Mouse (Mus musculus): Measurements from ENCODE around the gene Twnk. TPM values are rescaled to one million over a fixed set of nuclear protein-coding genes. Genes with fewer than 3 reads are reported as not detected.
A peak's percentile ranks its signal among the peaks of the same experiment; 100 is the strongest.
"Not testable (repeated sequence)": the region's sequence is repeated elsewhere in the genome, so short reads cannot be mapped to it uniquely, and the experiment has no call there.

The Twnk gene
- total RNA-seq, 2 experiments from 2014 or later: 15.8 to 16.5 TPM

DNA sequence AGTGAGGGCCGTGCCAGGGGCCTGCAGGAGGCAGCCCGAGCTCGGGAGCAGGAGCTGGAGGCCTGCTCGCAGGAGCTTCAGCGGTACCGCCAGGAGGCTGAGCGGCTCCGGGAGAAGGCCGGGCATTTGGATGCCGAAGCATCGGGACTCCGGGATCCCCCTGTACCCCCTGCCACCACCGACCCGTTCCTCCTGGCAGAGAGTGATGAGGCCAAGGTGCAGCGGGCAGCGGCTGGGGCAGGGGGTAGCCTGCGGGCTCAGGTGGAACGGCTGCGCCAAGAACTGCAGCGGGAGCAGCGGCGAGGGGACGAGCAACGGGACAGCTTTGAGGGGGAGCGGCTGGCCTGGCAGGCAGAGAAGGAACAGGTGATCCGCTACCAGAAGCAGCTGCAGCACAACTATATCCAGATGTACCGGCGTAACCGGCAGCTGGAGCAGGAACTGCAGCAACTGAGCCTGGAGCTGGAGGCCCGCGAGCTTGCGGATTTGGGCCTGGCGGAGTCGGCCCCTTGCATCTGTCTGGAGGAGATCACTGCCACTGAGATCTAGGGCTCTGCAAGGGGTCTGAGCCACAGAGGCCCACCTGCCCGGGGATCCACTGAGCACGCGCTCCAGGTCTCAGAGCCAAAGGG is 20.6 kb downstream of the Twnk start:
- DNase-seq: no peak

DNA sequence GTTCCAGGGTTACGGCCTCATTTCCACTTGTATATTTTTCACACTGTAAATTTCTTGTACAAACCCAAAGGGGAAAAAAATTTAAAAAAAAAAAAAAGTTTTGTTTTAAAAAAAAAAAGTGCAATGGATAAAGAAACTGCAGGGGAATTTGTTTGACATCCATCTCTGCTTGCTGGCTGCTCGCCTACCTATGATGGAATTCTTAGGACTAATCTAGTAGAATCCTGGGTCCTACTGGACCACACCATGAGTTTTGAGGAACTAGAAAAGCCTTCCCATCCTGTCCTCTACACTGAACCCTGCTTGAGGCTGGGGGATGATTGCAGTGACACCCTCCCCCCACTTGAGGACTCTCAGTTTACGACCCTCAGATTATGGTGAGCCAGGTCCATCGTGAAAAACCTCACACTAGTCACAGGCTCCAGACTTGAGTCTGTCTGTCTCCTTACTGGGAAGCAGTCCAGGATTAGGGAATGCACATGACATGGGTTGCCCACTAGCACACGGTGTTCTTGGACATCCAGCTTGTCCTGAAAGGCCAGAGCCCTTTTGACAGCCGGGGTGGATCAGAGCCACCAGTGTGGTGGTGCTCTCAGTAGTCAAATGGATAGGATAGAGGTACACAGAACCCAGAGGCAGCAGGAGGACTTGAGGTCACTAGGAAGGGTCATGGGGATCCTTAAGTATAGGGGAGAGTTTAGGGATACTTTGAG is 21.7 kb downstream of the Twnk start:
- DNase-seq: no peak

DNA sequence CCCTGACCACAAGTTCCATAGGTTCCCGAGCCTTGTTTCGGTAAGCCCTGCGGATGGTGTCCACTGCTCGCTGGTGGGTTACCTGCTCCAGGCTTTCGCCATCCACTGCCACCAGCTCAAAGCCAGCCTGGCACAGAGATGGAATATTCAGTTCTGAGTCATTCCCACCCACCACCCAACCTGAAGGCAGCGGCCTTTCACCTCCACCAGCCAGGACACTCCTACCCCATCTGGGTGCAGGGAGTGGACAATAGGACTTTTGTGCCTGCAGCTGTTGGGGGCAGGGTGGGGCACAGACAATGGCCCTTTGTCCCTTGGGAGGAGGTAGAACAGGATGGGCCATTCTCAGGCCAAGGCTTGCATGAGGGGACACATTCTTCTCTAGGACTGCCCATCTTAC is 22.4 kb downstream of the Twnk start:
- DNase-seq: no peak

- no peak for DNase-seq
Observed at GRCm38 (mm10) chr19:45028746-45029145, 23.3 kb downstream of the Twnk start.

- DNase-seq: no peak
Observed at GRCm38 (mm10) chr19:45029571-45029970, 24.1 kb downstream of the Twnk start.

DNA sequence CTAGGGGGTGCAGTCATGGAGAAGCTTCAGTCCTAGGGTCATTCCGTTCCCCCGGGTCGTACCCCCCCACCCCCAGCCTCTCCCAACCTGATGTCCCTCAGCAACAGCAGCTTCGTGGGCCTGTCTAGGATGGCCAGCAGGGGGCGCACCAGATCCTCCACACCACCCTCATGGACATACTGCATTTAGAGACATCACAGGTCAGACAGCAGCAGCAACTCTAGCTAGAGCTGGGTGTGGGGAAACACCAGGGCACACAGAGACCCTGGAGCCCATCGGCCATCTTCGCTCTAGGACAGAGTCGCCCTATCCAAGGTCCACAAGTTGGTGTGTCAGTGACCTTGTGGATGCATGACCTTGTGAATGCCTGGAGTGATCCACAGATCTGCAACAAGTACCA is 24.6 kb downstream of the Twnk start:
- DNase-seq: peak in 1 of 2 experiments; percentile 49

DNA sequence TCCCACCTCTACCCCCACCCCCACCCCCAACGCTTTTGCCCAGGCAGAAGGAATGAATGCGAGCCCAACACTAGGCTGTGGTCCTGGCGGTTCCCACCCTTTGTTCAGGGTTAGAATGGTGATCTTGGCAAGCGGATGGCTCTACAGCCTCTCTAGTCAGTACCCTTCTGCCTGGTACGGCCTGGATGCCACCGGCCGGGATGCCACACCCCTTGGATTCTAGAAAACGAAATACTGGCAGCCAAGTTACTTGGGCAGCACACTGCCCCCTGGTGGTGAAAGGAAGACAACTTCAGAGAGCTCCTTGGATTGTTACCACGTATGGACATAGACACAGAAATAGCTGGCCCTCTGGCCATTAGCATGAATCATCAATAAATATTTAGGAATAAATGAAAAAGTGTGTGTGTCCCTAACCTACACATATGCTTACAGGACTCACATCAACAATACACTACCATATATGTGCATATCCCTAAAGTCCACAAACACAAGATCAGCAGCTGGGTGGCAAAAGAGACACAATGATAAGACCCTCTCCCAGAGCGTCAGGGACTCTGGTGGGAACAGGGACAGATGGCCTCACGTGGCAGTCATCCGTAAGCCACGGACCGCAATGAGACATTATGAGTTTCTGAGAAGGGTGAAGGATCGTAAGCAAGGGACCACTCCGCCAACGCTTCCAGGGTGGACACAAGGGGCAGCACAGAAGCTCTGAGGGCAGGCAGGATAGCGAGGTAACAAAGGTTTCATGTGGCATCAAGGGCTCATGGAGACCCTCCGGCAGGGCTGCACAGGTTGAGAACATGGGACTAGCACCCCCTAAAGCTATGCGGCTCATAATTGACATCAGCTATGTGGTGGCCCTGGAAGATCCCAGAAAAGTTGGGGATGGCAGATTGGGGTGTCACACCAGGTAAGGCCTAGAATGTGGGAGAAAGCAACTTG is 25.6 kb downstream of the Twnk start:
- DNase-seq: peak; percentile 66

DNA sequence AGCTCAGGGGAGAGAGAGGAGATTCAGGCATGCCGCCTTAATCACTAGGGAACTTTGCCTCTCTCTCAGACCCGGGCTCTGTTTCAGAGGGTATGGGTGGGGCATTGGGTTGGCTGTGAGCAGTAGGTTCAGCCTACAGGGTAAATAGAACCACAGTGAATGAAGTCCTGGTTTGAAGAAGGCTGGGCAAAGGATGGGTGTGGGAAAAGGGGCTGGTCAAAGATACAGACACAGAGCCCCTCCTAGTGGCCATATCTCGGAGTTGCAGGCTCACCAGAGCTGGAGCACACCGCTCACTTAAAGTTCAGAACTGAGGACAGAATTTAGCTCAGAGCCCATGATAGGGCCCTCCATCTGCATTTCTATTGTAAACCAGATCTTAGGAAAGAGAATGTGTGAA is 26.3 kb downstream of the Twnk start:
- peak; percentile 72 to 76 for DNase-seq

- DNase-seq: no peak
Observed at GRCm38 (mm10) chr19:45032570-45033332, 27.3 kb downstream of the Twnk start.

DNA sequence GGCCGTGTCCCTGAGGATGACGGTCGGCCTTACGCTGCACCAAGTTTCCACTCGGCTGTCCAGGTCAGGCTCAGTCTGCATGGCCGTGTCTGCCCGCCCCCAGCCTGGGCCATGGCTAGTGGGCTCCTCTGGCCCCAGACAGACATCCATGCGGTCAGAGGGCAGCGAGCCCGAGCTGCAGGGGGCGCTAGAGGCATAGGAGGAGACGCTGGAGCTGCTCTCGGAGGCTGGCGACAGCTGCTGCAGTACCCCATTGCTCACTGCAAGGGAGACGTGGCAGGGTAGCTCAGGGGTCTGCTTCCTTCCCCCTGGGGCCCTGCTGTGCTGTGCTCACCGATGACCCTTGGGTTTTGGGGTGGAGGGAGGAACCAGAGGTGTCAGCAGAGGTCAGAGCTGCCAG is 31.4 kb downstream of the Twnk start:
- DNase-seq: no peak

DNA sequence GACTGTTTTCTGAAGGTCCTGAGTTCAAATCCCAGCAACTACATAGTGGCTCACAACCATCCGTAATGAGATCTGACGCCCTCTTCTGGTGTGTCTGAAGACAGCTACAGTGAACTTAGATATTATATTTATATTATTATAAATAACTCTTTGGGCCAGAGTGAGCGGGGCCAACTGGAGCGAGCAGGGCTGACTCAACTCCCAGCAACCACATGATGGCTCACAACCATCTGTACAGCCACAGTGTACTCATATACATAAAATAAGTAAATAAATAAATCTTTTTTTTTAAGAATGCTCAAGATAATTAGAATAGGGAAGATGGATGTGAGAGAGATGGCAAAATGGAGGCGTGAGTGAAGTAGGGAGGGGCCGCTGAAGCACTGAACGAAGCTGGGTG is 32.7 kb downstream of the Twnk start:
- DNase-seq: not testable (repeated sequence)

DNA sequence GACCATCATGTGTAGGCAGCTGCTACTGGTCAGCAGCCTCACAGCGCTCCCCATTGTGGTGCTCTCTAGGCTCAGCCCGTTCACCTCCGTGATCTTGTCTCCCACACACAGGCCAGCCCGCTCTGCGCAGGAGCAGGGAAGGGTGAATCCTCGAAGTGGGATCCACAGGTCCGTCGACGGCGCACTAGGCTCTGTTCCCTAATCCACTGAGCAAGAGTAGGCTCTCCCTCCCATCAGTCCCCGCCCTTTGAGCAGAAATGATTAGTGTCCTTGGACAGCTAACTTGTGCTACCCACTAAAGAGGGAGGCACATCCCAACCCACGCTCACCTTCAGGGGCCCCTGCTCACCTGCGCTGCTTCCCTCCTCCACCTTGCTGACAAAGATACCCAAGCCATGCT is 34.8 kb downstream of the Twnk start:
- no peak for DNase-seq

DNA sequence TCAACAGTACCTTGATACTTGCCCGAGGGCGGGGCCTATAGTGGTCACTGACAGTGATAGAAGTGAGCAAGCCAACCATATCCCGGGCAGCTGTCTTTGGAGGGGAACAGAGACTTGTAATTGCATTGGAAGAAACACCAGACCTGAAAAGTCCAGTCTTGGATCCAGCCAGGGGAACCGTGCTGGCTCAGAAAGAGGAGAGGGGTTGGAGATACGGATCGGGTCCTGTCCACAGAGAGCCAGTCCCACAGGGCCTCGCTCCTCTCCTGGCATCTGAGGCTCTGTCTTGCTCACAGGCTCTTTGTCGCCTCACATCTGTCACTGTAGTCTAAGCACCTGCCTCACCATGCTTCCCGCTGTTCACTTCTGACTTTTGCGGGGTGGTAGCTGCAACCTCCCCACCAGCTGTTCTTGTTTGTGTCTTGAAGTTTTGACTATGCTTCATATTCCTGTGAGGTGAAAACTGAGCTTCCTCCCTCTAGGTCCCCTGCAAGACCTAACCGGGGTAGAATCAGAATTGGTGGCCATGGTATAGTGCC is 39.0 kb downstream of the Twnk start:
- DNase-seq: no peak

DNA sequence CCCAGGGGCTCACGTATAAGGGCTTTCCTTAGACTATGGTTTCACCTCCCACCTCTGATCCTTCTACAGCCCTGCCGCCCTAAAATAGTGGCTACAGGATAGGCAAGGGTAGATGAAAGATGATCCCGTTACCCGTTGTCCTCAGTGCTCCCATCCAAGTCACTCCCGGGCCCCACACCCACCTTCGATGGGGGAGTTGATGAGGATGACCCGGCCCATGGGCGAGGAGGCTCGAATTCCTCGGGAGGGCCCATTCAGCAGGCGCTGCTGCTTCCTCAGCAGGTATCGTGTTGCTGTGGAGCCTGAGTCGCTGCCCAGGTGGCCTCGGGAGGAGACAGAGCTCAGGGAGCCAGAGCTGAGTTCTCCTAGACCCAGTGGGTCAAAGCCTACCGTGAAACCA is 39.8 kb downstream of the Twnk start:
- DNase-seq: no peak

DNA sequence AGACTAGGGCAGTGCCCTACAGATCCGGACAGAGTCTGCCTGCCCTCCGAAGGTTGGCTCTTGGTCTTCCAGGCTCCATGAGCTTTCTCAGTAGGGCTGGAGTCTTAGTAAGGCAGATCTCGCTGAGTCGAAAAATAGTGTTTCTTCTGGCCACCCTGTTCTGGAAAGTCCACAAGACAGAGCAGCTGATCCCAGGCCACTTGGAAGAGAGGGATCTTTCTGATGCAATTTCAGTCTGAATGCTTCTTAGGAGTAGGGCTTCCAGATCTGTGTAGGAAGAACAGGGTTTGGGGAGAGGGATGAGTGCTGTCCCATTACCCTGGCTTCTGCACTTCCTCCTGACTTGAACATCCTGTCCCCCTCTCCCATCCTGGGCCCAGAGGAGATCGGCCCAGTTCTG is 40.2 kb downstream of the Twnk start, which contains the start of gene Pdzd7:
Gene Pdzd7, minus strand, starts transcription at position 67 of the 400 bp plus-strand sequence.
- no peak for DNase-seq

DNA sequence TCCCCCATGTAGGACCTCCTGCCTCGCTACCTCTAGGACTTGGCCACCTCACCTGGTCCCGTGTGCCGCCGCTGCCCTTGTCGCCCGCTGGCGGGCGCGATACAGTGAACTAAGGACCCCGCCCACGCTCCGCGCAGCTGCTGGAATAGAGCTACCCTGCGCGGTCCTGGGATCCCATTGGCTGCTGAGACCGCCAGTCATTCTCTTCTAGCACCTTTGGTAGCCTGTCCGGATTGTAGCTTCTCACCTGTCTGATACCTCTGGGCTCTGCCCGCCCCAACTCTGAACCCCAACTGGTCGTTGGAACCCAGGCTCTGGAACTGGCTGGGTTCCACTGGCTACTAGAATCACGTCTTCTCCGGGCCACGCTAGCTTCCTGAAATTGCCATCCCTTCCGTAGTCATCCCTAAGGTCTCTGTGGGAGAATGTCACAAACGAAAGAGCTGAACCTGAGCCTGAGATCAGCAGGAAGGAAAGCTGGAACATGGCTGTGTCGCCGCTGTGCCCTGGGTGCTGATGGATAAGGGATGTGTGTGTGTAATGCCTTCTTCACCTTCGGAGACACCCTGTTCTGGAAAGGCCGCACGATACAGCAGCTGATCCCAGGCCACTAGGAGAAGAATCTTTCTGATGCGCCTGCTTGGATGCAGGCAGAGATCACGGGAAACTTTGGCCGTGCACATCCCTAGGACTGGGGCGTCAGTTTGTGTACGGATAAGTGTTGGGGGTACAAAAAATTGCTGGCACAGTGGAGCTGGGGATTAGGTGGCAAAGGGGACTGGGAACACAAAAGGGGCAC is 41.3 kb downstream of the Twnk start:
- peak; percentile 59 to 67 for DNase-seq

- DNase-seq: peak; percentile 91 to 92
Observed at GRCm38 (mm10) chr19:45047417-45047934, 42.0 kb downstream of the Twnk start, which contains the start of gene Sfxn3. Gene Sfxn3, plus strand, starts transcription at chr19:45047503.

GRCm38 (mm10) chr19:45047935-45048643 is 42.6 kb downstream of the Twnk start:
- DNase-seq: peak; percentile 80 to 81

DNA sequence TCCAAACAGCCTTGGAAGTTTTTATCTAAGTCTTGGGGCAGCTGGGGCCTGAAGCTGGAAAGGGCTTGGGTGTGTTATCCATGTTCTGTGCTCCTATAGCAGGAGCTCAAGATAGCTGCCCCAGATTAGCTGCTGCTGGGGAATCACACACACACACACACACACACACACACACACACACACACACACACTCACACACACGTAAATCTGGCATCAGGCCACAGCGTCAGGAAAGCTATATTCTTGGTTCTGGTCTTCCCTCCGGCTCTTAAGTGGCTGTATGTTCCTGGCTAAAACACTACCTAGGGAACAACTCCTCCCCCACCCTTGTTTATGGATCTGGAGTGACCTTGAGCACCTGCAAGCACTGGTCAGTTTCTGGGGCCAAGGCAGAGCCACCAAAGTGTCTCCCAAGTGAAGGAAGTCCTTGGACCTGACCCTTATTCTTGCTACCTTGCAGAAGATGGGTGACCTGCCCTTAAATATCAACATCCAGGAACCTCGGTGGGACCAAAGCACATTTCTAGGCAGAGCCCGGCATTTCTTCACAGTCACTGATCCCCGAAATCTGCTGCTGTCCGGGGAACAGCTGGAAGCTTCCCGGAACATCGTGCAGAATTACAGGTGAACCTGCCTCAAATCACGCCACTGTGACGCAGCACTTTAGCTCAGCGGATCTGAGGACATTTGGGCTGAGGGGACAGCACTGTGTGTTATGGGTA is 43.3 kb downstream of the Twnk start:
- no peak for DNase-seq
